Mouse (Mus musculus): ENCODE data around the gene Yju2.

- TF ChIP-seq CTCF (IDR thresholded peaks at IDR 0.05; ENCODE audit: borderline replicate concordance, insufficient read depth, low read depth, low read length) (no peak), POLR2A (IDR thresholded peaks at IDR 0.05; ENCODE audit: borderline replicate concordance, insufficient read depth, low read length) (no peak)
These were observed 1.2 kb downstream of the Yju2 start for GRCm38 (mm10) chr17:55959946-55960740.
